Mouse (Mus musculus) forebrain, embryonic 11.5 days (tissue): ENCODE measurements around the gene Prpsap1. TPM values are rescaled to one million over a fixed set of nuclear protein-coding genes. Genes with fewer than 3 reads are reported as not detected.

Experiments used
- ATAC-seq: fragments of 200-750 bp; cut with Nextera tagmentation; replicated peaks from 2 replicates; pipeline ENCODE4 v1.8.0; 2017; ENCODE audit warnings: moderate TSS enrichment; ENCODE audit not compliant: low FRiP score
- DNase-seq: peaks from one replicate; pipeline ENCODE4 v3.0.0-alpha.2; 2017; ENCODE audit warnings: low spot score
- H3K27ac ChIP-seq: fragments of 300-500 bp; sonication (generic); 2 replicates; pipeline ENCODE4 v1.5.1; 2014; ENCODE audit warnings: low read depth, low read length
- H3K27me3 ChIP-seq: fragments of 300-500 bp; sonication (generic); 2 replicates; pipeline ENCODE4 v1.6.1; 2014; ENCODE audit warnings: mild to moderate bottlenecking, low read length, mixed read lengths; ENCODE audit not compliant: control insufficient read depth, insufficient read depth
- H3K36me3 ChIP-seq: fragments of 300-500 bp; sonication (generic); 2 replicates; pipeline ENCODE4 v1.6.1; 2014; ENCODE audit warnings: mild to moderate bottlenecking, low read length, moderate library complexity, mixed read lengths; ENCODE audit not compliant: control insufficient read depth, insufficient read depth
- H3K4me1 ChIP-seq: fragments of 300-500 bp; sonication (generic); replicated peaks from 2 replicates; pipeline ENCODE4 v1.6.1; 2014; ENCODE audit warnings: low read length, mixed read lengths; ENCODE audit not compliant: control insufficient read depth, insufficient read depth
- H3K4me2 ChIP-seq: fragments of 300-500 bp; sonication (generic); 2 replicates; pipeline ENCODE4 v1.6.1; 2014; ENCODE audit warnings: low read depth, mild to moderate bottlenecking, low read length, moderate library complexity, mixed read lengths; ENCODE audit not compliant: severe bottlenecking
- H3K4me3 ChIP-seq: fragments of 300-500 bp; sonication (generic); 2 replicates; pipeline ENCODE4 v1.5.1; 2014; ENCODE audit warnings: low read depth, low read length
- H3K9ac ChIP-seq: fragments of 300-500 bp; sonication (generic); 2 replicates; pipeline ENCODE4 v1.6.1; 2014; ENCODE audit warnings: low read length
- H3K9me3 ChIP-seq: fragments of 300-500 bp; sonication (generic); 2 replicates; pipeline ENCODE4 v1.6.1; 2016; ENCODE audit warnings: low read length, mixed read lengths; ENCODE audit not compliant: control insufficient read depth
- WGBS: fragments of 180-500 bp; shearing (Covaris S2); extraction: QIAGEN DNeasy Blood & Tissue Kit; methylation state at CpG from one replicate; pipeline ENCODE4 v1.1.7; 2014; 5-methylcytosine and 5-hydroxymethylcytosine counted together
- polyA plus RNA-seq: library from polyadenylated mRNA; unstranded; fragments of >200 nt; fragmentation: Nextera tagmentation; extraction: Ambion mirVana; gene quantifications from 2 replicates; pipeline ENCODE4 v1.2.1, GENCODE M21; 2014

Gene Prpsap1
- 188 and 195 TPM in 2 replicates for polyA plus RNA-seq

GRCm38 (mm10) chr11:116493795-116494252, at the start of gene Prpsap1:
Gene Prpsap1, minus strand, starts transcription at chr11:116494202.
- DNase-seq (peak; percentile 78), ATAC-seq (no peak)
- Histone ChIP-seq H3K9me3 (no peaks in the 10 kb centered on the region), H3K4me3 (no peak within 1 kb of the TSS), H3K27me3 (0 out of 2 replicates have a peak, but pooled peaks cover 2% of the 10 kb centered on the region), H3K4me1 (peaks cover 7% of the 10 kb centered on the region; the same call in 1 of the 2 replicates), H3K4me2 (no peak within 1 kb of the TSS), H3K27ac (no peak within 1 kb of the TSS), H3K36me3 (no peaks in the 10 kb centered on the region), H3K9ac (no peak within 1 kb of the TSS)
- WGBS, result 22% methylated on average over 4 of the region's 4 CpGs

- DNase-seq (no peak), ATAC-seq (no peak)
- H3K4me1 ChIP-seq, result no peaks in the 10 kb centered on the region
- H3K27ac ChIP-seq, result no peak overlapping the region
- no peak overlapping the region for H3K4me2 ChIP-seq
- H3K36me3 ChIP-seq, result peaks cover 8% of the 10 kb centered on the region; the same call in 1 of the 2 replicates
- no peaks in the 10 kb centered on the region for H3K27me3 ChIP-seq
- H3K9me3 ChIP-seq, result no peaks in the 10 kb centered on the region
- 87% methylated on average over 4 of the region's 4 CpGs for WGBS
- no peak overlapping the region for H3K9ac ChIP-seq
- no peak overlapping the region for H3K4me3 ChIP-seq
Observed at GRCm38 (mm10) chr11:116543110-116543509, 49.1 kb upstream of the Prpsap1 start.

GRCm38 (mm10) chr11:116541183-116541582, 47.2 kb upstream of the Prpsap1 start:
- no peaks in the 10 kb centered on the region for H3K4me1 ChIP-seq
- ATAC-seq (no peak), DNase-seq (no peak)
- H3K27ac ChIP-seq, result no peak overlapping the region
- no peak overlapping the region for H3K4me3 ChIP-seq
- 95% methylated on average over 11 of the region's 11 CpGs for WGBS
- no peaks in the 10 kb centered on the region for H3K9me3 ChIP-seq
- H3K36me3 ChIP-seq, result peaks cover 8% of the 10 kb centered on the region; the same call in 1 of the 2 replicates
- H3K9ac ChIP-seq, result no peak overlapping the region
- H3K27me3 ChIP-seq, result no peaks in the 10 kb centered on the region
- H3K4me2 ChIP-seq, result no peak overlapping the region

- no peak for ATAC-seq
- peaks cover 11% of the 10 kb centered on the region for H3K27me3 ChIP-seq
- no peak overlapping the region for H3K4me2 ChIP-seq
- H3K36me3 ChIP-seq, result peaks cover 8% of the 10 kb centered on the region; the same call in 1 of the 2 replicates
- DNase-seq, result no peak
- no peak overlapping the region for H3K9ac ChIP-seq
- 84% methylated on average over 12 of the region's 12 CpGs for WGBS
- H3K4me1 ChIP-seq, result peaks cover 6% of the 10 kb centered on the region
- H3K27ac ChIP-seq, result no peak overlapping the region
- no peak overlapping the region for H3K4me3 ChIP-seq
- H3K9me3 ChIP-seq, result no peaks in the 10 kb centered on the region
Observed at GRCm38 (mm10) chr11:116538142-116538735, 44.2 kb upstream of the Prpsap1 start.

GRCm38 (mm10) chr11:116537388-116537787, 43.4 kb upstream of the Prpsap1 start:
- Histone ChIP-seq H3K27me3 (peaks cover 20% of the 10 kb centered on the region), H3K4me3 (no peak overlapping the region), H3K27ac (no peak overlapping the region), H3K9ac (no peak overlapping the region), H3K9me3 (no peaks in the 10 kb centered on the region), H3K4me1 (peaks cover 14% of the 10 kb centered on the region), H3K4me2 (no peak overlapping the region), H3K36me3 (peaks cover 8% of the 10 kb centered on the region; the same call in 1 of the 2 replicates)
- ATAC-seq (no peak), DNase-seq (no peak)
- WGBS, result 83% methylated on average over 5 of the region's 5 CpGs

GRCm38 (mm10) chr11:116536685-116537084, 42.7 kb upstream of the Prpsap1 start:
- ATAC-seq (no peak), DNase-seq (no peak)
- Histone ChIP-seq H3K4me3 (no peak overlapping the region), H3K36me3 (peaks cover 8% of the 10 kb centered on the region; the same call in 1 of the 2 replicates), H3K4me1 (peaks cover 20% of the 10 kb centered on the region), H3K27me3 (peaks cover 27% of the 10 kb centered on the region), H3K4me2 (no peak overlapping the region), H3K9me3 (no peaks in the 10 kb centered on the region), H3K9ac (no peak overlapping the region), H3K27ac (no peak overlapping the region)
- WGBS, result 94% methylated on average over 7 of the region's 7 CpGs

- Histone ChIP-seq H3K9me3 (no peaks in the 10 kb centered on the region), H3K4me3 (peak overlapping the region; percentile 43), H3K27me3 (peaks cover 43% of the 10 kb centered on the region), H3K36me3 (no peaks in the 10 kb centered on the region), H3K9ac (no peak overlapping the region), H3K4me1 (peaks cover 30% of the 10 kb centered on the region), H3K4me2 (peak overlapping the region; percentile 94), H3K27ac (no peak overlapping the region)
- 18% methylated on average over 20 of the region's 20 CpGs for WGBS
- DNase-seq (peak; percentile 83), ATAC-seq (no peak; the same call in 1 of the 2 replicates)
Observed at GRCm38 (mm10) chr11:116534154-116534865, 40.3 kb upstream of the Prpsap1 start.

GRCm38 (mm10) chr11:116533341-116534153, 39.5 kb upstream of the Prpsap1 start:
- peak overlapping the region; percentile 43 for H3K4me3 ChIP-seq
- ATAC-seq, result peak; percentile 40; the same call in 1 of the 2 replicates
- H3K4me1 ChIP-seq, result peaks cover 30% of the 10 kb centered on the region
- peaks cover 43% of the 10 kb centered on the region for H3K27me3 ChIP-seq
- peak overlapping the region; percentile 29; the same call in 1 of the 2 replicates for H3K9ac ChIP-seq
- no peaks in the 10 kb centered on the region for H3K36me3 ChIP-seq
- peak overlapping the region; percentile 94 for H3K4me2 ChIP-seq
- under 1% methylated on average over 62 of the region's 63 CpGs for WGBS
- no peak overlapping the region for H3K27ac ChIP-seq
- no peaks in the 10 kb centered on the region for H3K9me3 ChIP-seq
- peak; percentile 75 for DNase-seq
